Mouse (Mus musculus) heart, postnatal 0 days (tissue): ENCODE measurements around the gene Hmgb2. TPM values are rescaled to one million over a fixed set of nuclear protein-coding genes. Genes with fewer than 3 reads are reported as not detected.

Experiments
- ATAC-seq: fragments of 200-750 bp; cut with Nextera tagmentation; 2 replicates; pipeline ENCODE4 v1.8.0; 2017; ENCODE audit warnings: low read depth, moderate number of reproducible peaks, moderate library complexity; ENCODE audit not compliant: insufficient read depth
- DNase-seq: peaks from one replicate; pipeline ENCODE4 v3.0.0-alpha.2; 2016; ENCODE audit warnings: low spot score
- H3K27ac ChIP-seq: fragments of 300-500 bp; sonication (generic); 2 replicates; pipeline ENCODE4 v1.5.1; 2014; ENCODE audit warnings: low read depth, mild to moderate bottlenecking
- H3K27me3 ChIP-seq: fragments of 300-500 bp; sonication (generic); 2 replicates; pipeline ENCODE4 v1.6.1; 2014; ENCODE audit warnings: low read length, mixed read lengths; ENCODE audit not compliant: control insufficient read depth, insufficient read depth
- H3K36me3 ChIP-seq: fragments of 300-500 bp; sonication (generic); replicated peaks from 2 replicates; pipeline ENCODE4 v1.6.1; 2014; ENCODE audit warnings: low read length, mixed read lengths; ENCODE audit not compliant: control insufficient read depth, insufficient read depth
- H3K4me1 ChIP-seq: fragments of 300-500 bp; sonication (generic); 2 replicates; pipeline ENCODE4 v1.6.1; 2014; ENCODE audit warnings: antibody characterized with exemption; ENCODE audit not compliant: control insufficient read depth, insufficient read depth
- H3K4me2 ChIP-seq: fragments of 300-500 bp; sonication (generic); 2 replicates; pipeline ENCODE4 v1.6.1; 2014; ENCODE audit warnings: low read depth, mild to moderate bottlenecking, low read length, moderate library complexity
- H3K4me3 ChIP-seq: fragments of 300-500 bp; sonication (generic); 2 replicates; pipeline ENCODE4 v1.5.1; 2014; ENCODE audit warnings: low read depth, low read length
- H3K9ac ChIP-seq: fragments of 300-500 bp; sonication (generic); replicated peaks from 2 replicates; pipeline ENCODE4 v1.6.1; 2014; ENCODE audit warnings: low read depth, low read length, mixed read lengths
- H3K9me3 ChIP-seq: fragments of 300-500 bp; sonication (generic); replicated peaks from 2 replicates; pipeline ENCODE4 v1.6.1; 2016; ENCODE audit warnings: low read length; ENCODE audit not compliant: control insufficient read depth
- CTCF ChIP-seq: IDR thresholded peaks from 2 replicates; pipeline ENCODE4 v1.5.1; 2016; ENCODE audit warnings: antibody characterized with exemption, control low read depth, low read depth
- EP300 ChIP-seq: IDR thresholded peaks from 2 replicates; pipeline ENCODE4 v1.6.1; 2016; ENCODE audit warnings: antibody characterized with exemption, low read depth
- WGBS: fragments of 180-500 bp; shearing (Covaris S2); extraction: QIAGEN DNeasy Blood & Tissue Kit; methylation state at CpG from one replicate; pipeline ENCODE4 v1.1.7; 2014; 5-methylcytosine and 5-hydroxymethylcytosine counted together
- polyA plus RNA-seq: library from polyadenylated mRNA; unstranded; fragments of >200 nt; fragmentation: Nextera tagmentation; extraction: Ambion mirVana; gene quantifications from 2 replicates; pipeline ENCODE4 v1.2.1, GENCODE M21; 2015
- total RNA-seq: library from RNA; depleted of rRNA; stranded (reverse); fragments of >200 nt; gene quantifications from 2 replicates; pipeline ENCODE4 v1.2.3, GENCODE M21; 2014; ENCODE audit warnings: low replicate concordance

The Hmgb2 gene
- total and polyA plus RNA-seq, 2 experiments from 2014 or later = 25.6 to 145 TPM

DNA sequence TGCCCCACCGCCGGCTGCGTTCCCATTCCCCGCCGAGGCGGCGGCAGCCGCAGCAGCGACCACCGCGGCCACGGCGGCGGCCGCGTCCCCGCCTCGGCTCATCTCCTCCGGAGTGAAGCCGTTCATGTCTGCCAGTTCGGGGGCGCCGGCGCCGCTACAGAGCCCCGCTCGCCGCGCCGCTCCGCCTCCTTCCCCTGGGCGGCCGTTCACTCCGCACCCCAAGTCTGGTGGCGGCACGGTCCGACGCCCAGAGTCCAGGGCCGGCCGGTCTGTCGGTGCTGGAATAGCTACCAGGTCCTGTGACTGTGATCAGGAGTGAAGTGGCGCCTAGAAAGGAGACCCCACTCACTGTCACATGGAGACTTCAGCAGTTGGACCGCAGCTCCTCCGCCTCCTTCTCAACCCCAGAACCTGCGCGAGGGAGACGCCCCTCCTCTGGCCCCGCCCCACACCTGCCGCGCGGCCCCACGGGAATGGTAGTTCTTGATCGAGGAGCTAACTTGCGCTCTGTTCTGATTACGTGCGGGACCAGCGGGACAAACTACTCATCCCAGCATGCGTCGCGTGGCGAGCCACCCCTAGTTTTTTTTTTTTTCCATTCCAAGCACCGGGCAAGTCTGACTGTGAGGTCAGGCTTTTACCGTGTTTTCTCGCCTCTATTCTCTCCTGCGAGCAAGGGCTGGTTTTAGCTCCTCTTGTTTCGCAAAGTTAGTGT is 24.1 kb upstream of the Hmgb2 start, which contains the start of gene Sap30:
TSS of gene Sap30 (minus strand) at position 420 of the 715 bp plus-strand sequence.
- peaks cover 8% of the 10 kb centered on the region for H3K36me3 ChIP-seq
- 0 out of 2 replicates have a peak, but pooled peaks have one; percentile 36 for TF ChIP-seq EP300
- TF ChIP-seq CTCF = no peak
- H3K4me3 ChIP-seq = peak within 1 kb of the TSS; percentile 93
- no peaks in the 10 kb centered on the region for H3K9me3 ChIP-seq
- under 1% methylated on average over 61 of the region's 66 CpGs for WGBS
- 0 out of 2 replicates have a peak, but pooled peaks cover 9% of the 10 kb centered on the region for H3K4me1 ChIP-seq
- no peaks in the 10 kb centered on the region for H3K27me3 ChIP-seq
- peak within 1 kb of the TSS; percentile 94 for H3K4me2 ChIP-seq
- ATAC-seq = peak; percentile 96
- H3K9ac ChIP-seq = peak within 1 kb of the TSS; percentile 85
- H3K27ac ChIP-seq = peak within 1 kb of the TSS; percentile 91
- peak; percentile 98 for DNase-seq

GRCm38 (mm10) chr8:57488312-57488765 is 23.4 kb upstream of the Hmgb2 start:
- Histone ChIP-seq H3K4me3 (peak overlapping the region; percentile 93), H3K36me3 (peaks cover 3% of the 10 kb centered on the region), H3K9me3 (no peaks in the 10 kb centered on the region), H3K4me2 (peak overlapping the region; percentile 94), H3K27me3 (no peaks in the 10 kb centered on the region), H3K4me1 (0 out of 2 replicates have a peak, but pooled peaks cover 9% of the 10 kb centered on the region), H3K27ac (peak overlapping the region; percentile 91), H3K9ac (peak overlapping the region; percentile 83)
- peak; percentile 64 for ATAC-seq
- TF ChIP-seq CTCF = no peak; the same call in 1 of the 2 replicates
- no peak for TF ChIP-seq EP300
- WGBS = under 1% methylated on average over 25 of the region's 25 CpGs
- DNase-seq = peak; percentile 79

DNA sequence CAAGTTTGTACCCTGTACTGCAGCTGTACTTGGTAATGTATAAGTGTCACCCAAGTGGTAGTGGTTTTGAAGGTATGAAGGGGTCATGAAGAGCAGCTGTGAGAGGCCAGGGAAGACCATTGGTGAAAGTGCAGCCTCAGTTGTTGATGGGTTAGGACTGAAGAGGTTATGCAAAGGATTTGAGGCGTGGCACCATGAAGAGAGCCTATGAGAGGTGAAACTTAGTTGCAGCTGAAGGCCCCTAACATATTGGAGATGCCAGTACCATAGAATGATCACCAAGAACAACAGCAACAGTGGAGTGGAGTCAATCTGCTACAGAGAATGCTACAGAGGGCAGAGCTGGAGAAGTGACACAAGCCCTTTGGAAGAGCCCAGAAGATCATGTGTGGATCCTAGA is 22.3 kb upstream of the Hmgb2 start:
- WGBS = 97% methylated on average over 1 of the region's 1 CpGs
- H3K27me3 ChIP-seq = no peaks in the 10 kb centered on the region
- DNase-seq (no peak), ATAC-seq (no peak)
- H3K9ac ChIP-seq = no peak overlapping the region
- H3K4me3 ChIP-seq = no peak overlapping the region
- TF ChIP-seq EP300 = no peak
- no peak for TF ChIP-seq CTCF
- H3K4me1 ChIP-seq = 0 out of 2 replicates have a peak, but pooled peaks cover 9% of the 10 kb centered on the region
- H3K4me2 ChIP-seq = no peak overlapping the region
- no peaks in the 10 kb centered on the region for H3K9me3 ChIP-seq
- peak overlapping the region; percentile 91 for H3K27ac ChIP-seq
- no peaks in the 10 kb centered on the region for H3K36me3 ChIP-seq

DNA sequence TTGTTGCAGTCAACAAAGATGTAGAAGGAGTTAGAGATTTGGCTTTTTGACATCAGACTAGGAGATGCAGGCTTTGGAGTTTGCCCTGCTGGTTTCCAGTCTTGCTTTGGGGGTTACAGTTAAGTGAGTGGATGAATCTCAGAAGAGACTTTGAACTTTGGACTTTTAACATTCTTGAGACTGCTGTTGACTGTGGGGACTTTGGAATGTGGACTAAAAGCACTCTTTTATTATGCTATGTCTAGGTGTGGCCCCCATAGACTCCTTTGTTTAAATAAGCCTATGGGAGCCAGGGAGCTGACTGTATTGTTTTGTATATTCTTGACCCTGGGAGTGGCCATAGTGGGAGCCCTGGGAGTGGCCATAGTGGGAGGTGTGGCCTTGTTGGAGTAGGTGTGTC is 21.8 kb upstream of the Hmgb2 start:
- ATAC-seq (no peak), DNase-seq (no peak)
- TF ChIP-seq CTCF (no peak), EP300 (no peak)
- peaks cover 2% of the 10 kb centered on the region; the same call in 1 of the 2 replicates for H3K36me3 ChIP-seq
- no peak overlapping the region for H3K4me2 ChIP-seq
- H3K27ac ChIP-seq = no peak overlapping the region
- H3K27me3 ChIP-seq = no peaks in the 10 kb centered on the region
- H3K9ac ChIP-seq = no peak overlapping the region
- H3K4me1 ChIP-seq = 0 out of 2 replicates have a peak, but pooled peaks cover 9% of the 10 kb centered on the region
- H3K4me3 ChIP-seq = no peak overlapping the region
- no peaks in the 10 kb centered on the region for H3K9me3 ChIP-seq

- H3K4me1 ChIP-seq = 0 out of 2 replicates have a peak, but pooled peaks cover 4% of the 10 kb centered on the region
- H3K9ac ChIP-seq = no peak overlapping the region
- no peaks in the 10 kb centered on the region for H3K27me3 ChIP-seq
- no peak overlapping the region for H3K4me2 ChIP-seq
- H3K9me3 ChIP-seq = no peaks in the 10 kb centered on the region
- TF ChIP-seq CTCF (no peak), EP300 (no peak)
- H3K27ac ChIP-seq = no peak overlapping the region
- H3K4me3 ChIP-seq = no peak overlapping the region
- WGBS = 93% methylated on average over 4 of the region's 4 CpGs
- DNase-seq (no peak), ATAC-seq (no peak)
- H3K36me3 ChIP-seq = peaks cover 4% of the 10 kb centered on the region; the same call in 1 of the 2 replicates
Observed at GRCm38 (mm10) chr8:57491873-57492272, 19.8 kb upstream of the Hmgb2 start.
